Mouse (Mus musculus): Measurements from ENCODE around the gene Hgd. TPM values are rescaled to one million over a fixed set of nuclear protein-coding genes. Genes with fewer than 3 reads are reported as not detected.

The Hgd gene
- polyA plus RNA-seq (2011; ENCODE audit: insufficient read depth, insufficient read length, low replicate concordance, missing spikeins): 1.3 and 4.1 TPM in 2 replicates

- H3K4me3 ChIP-seq (replicated peaks; ENCODE audit: control insufficient read depth, low read depth, low read length): no peak within 1 kb of the TSS
- 60% methylated on average over 4 of the region's 4 CpGs for WGBS
- no peak for TF ChIP-seq CTCF (IDR thresholded peaks at IDR 0.05; ENCODE audit: control insufficient read depth, insufficient read depth, low read length)
- TF ChIP-seq POLR2A (IDR thresholded peaks at IDR 0.05; ENCODE audit: borderline replicate concordance, control insufficient read depth, low read depth, low read length): no peak
Observed at GRCm38 (mm10) chr16:37579994-37580393, at the start of gene Hgd. Hgd (plus strand) TSS chr16:37580153.

GRCm38 (mm10) chr16:37530170-37530569, 49.8 kb upstream of the Hgd start:
- WGBS: 93% methylated on average over 6 of the region's 6 CpGs
- no peak overlapping the region for H3K27ac ChIP-seq (ENCODE audit: control insufficient read depth, insufficient read depth, low read depth, low read length, poor library complexity)
- TF ChIP-seq POLR2A (IDR thresholded peaks at IDR 0.05; ENCODE audit: borderline replicate concordance, control insufficient read depth, low read depth, low read length) (no peak), CTCF (IDR thresholded peaks at IDR 0.05; ENCODE audit: control insufficient read depth, insufficient read depth, low read length) (no peak)

More at GRCm38 (mm10) chr16:37579994-37580393, at the start of gene Hgd:
- Histone ChIP-seq H3K27ac (ENCODE audit: control insufficient read depth, insufficient read depth, low read depth, low read length, poor library complexity) (no peak within 1 kb of the TSS), H3K4me1 (ENCODE audit: control insufficient read depth, insufficient read depth, low read length) (no peaks in the 10 kb centered on the region)

DNA sequence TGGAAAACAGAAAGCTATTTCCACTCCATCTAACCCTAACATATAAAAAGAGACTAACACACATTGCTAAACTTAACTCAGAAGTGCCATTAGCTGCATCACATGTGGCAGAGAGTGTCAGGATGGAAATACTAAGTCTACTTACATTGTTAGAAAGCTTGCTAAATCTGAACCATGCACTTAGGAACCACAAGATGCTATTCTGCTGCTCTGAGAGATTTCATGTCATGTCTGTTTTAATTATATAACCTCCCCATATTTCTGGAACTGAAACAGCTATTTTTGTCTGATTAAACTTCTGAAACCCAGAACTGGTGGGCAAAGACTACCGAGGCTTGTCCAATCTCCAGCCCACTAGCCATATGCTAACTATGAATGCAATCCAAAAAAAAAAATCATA, 47.9 kb upstream of the Hgd start:
- Histone ChIP-seq H3K4me3 (replicated peaks; ENCODE audit: control insufficient read depth, low read depth, low read length) (no peak overlapping the region), H3K27ac (ENCODE audit: control insufficient read depth, insufficient read depth, low read depth, low read length, poor library complexity) (no peak overlapping the region), H3K4me1 (ENCODE audit: control insufficient read depth, insufficient read depth, low read length) (peaks cover 1% of the 10 kb centered on the region; the same call in 1 of the 2 replicates)
- WGBS: 51% methylated on average over 1 of the region's 1 CpGs
- TF ChIP-seq CTCF (IDR thresholded peaks at IDR 0.05; ENCODE audit: control insufficient read depth, insufficient read depth, low read length) (no peak), POLR2A (IDR thresholded peaks at IDR 0.05; ENCODE audit: borderline replicate concordance, control insufficient read depth, low read depth, low read length) (no peak)

More at GRCm38 (mm10) chr16:37530170-37530569, 49.8 kb upstream of the Hgd start:
- Histone ChIP-seq H3K4me3 (replicated peaks; ENCODE audit: control insufficient read depth, low read depth, low read length) (no peak overlapping the region), H3K4me1 (ENCODE audit: control insufficient read depth, insufficient read depth, low read length) (peaks cover 1% of the 10 kb centered on the region; the same call in 1 of the 2 replicates)

DNA sequence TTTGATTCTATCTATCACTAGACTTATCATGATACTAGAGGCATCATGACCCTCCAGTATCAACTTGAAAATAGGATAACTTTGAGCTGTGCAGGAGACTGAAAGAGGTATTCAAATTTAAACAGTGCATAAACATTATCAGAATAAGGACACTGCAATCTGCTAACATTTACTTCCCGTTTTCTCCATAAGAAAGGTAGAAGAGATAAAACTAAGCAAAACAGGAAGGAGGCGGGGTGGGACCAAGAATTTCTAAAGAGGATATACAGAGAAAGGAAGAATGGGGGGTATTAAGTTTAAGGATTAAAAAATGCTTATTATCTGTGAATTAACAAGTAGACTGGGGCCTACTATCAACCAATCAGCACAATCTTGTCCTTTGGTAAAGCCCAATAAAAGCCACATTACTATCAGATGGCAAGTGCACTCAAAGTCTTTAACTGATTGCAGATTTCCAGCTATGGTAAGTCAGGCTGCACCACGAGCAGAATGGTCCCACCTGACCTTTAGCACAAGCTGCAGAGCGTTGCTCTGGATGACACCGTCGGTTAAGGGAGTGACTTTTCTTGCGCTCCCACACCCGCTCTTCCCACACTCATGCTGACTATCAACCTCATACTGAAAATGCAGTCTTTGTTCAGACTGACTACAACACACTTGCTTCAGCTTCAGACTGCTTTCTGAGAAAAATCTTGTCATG, 46.4 kb upstream of the Hgd start:
- 53% methylated on average over 8 of the region's 8 CpGs for WGBS
- peaks cover 1% of the 10 kb centered on the region; the same call in 1 of the 2 replicates for H3K4me1 ChIP-seq (ENCODE audit: control insufficient read depth, insufficient read depth, low read length)
- TF ChIP-seq POLR2A (IDR thresholded peaks at IDR 0.05; ENCODE audit: borderline replicate concordance, control insufficient read depth, low read depth, low read length) (no peak), CTCF (IDR thresholded peaks at IDR 0.05; ENCODE audit: control insufficient read depth, insufficient read depth, low read length) (no peak)

GRCm38 (mm10) chr16:37539240-37539610, 40.7 kb upstream of the Hgd start:
- 1% methylated on average over 22 of the region's 22 CpGs for WGBS
- Histone ChIP-seq H3K4me3 (replicated peaks; ENCODE audit: control insufficient read depth, low read depth, low read length) (peak overlapping the region; percentile 64), H3K4me1 (ENCODE audit: control insufficient read depth, insufficient read depth, low read length) (no peaks in the 10 kb centered on the region; the same call in 1 of the 2 replicates), H3K27ac (ENCODE audit: control insufficient read depth, insufficient read depth, low read depth, low read length, poor library complexity) (peak overlapping the region; percentile 62)
- TF ChIP-seq CTCF (IDR thresholded peaks at IDR 0.05; ENCODE audit: control insufficient read depth, insufficient read depth, low read length): no peak
- no peak for TF ChIP-seq POLR2A (IDR thresholded peaks at IDR 0.05; ENCODE audit: borderline replicate concordance, control insufficient read depth, low read depth, low read length)

More for the DNA sequence above, 46.4 kb upstream of the Hgd start:
- Histone ChIP-seq H3K4me3 (replicated peaks; ENCODE audit: control insufficient read depth, low read depth, low read length) (no peak overlapping the region), H3K27ac (ENCODE audit: control insufficient read depth, insufficient read depth, low read depth, low read length, poor library complexity) (no peak overlapping the region)

DNA sequence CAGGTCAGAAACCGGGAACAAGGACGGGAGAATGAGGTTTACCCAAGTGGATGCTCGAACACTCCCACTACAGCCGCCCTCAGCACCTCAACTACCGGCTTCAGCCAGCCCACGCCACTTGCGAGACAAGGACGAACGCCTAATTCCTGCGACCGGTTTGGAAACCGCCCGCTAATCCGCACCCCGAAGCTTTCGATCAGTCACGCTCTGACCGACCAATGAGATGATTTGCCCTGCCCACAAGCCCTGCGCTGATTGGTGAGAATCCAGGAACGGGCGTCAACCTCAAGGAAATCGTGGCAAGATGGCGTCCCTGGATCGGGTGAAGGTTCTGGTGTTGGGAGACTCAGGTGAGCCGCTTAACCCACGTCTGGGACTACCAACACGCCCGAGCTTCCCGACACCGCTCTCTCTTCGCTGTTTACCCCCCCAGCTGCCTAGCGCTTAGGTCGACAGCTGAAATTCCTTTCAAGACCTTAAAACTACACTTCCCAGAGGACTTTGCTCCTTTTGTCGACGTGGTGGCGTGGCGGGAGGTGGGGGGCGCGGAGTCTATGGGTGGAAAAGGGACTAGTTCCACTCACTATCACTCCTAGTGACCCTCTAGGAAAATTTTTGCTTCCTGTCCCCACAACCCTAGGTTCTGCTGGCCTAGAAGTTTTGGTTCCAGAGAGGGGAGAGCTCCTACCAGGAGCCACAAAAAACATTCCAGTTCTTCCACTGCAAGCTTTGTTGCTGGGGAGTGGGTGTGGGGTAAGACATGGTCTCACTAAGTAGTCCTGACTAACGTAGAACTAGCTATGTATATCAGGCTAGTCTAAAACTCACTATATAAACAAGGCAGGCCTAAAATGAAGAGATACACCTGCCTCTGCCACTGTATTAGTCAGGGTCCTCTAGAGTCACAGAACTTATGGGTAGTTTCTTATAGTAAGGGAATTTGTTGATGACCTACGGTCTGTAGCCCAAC, 40.1 kb upstream of the Hgd start, which contains the start of the genes Gtf2e1 and Rabl3:
Gtf2e1 (minus strand) TSS at position 179 of the 970 bp plus-strand sequence.
Rabl3 (plus strand) TSS at position 275 of the 970 bp plus-strand sequence.
- Histone ChIP-seq H3K4me1 (ENCODE audit: control insufficient read depth, insufficient read depth, low read length) (no peaks in the 10 kb centered on the region; the same call in 1 of the 2 replicates), H3K27ac (ENCODE audit: control insufficient read depth, insufficient read depth, low read depth, low read length, poor library complexity) (peak within 1 kb of the TSS; percentile 62), H3K4me3 (replicated peaks; ENCODE audit: control insufficient read depth, low read depth, low read length) (peak within 1 kb of the TSS; percentile 64)
- 1% methylated on average over 41 of the region's 41 CpGs for WGBS
- TF ChIP-seq CTCF (IDR thresholded peaks at IDR 0.05; ENCODE audit: control insufficient read depth, insufficient read depth, low read length): no peak
- TF ChIP-seq POLR2A (IDR thresholded peaks at IDR 0.05; ENCODE audit: borderline replicate concordance, control insufficient read depth, low read depth, low read length): peak; percentile 90

- no peak overlapping the region for H3K27ac ChIP-seq (ENCODE audit: control insufficient read depth, insufficient read depth, low read depth, low read length, poor library complexity)
- WGBS: 82% methylated on average over 6 of the region's 6 CpGs
- no peak for TF ChIP-seq POLR2A (IDR thresholded peaks at IDR 0.05; ENCODE audit: borderline replicate concordance, control insufficient read depth, low read depth, low read length)
- no peak for TF ChIP-seq CTCF (IDR thresholded peaks at IDR 0.05; ENCODE audit: control insufficient read depth, insufficient read depth, low read length)
- H3K4me1 ChIP-seq (ENCODE audit: control insufficient read depth, insufficient read depth, low read length): no peaks in the 10 kb centered on the region; the same call in 1 of the 2 replicates
- no peak overlapping the region for H3K4me3 ChIP-seq (replicated peaks; ENCODE audit: control insufficient read depth, low read depth, low read length)
Observed at GRCm38 (mm10) chr16:37540776-37541175, 39.2 kb upstream of the Hgd start.

Data from bone marrow, adult 2 months (tissue).